Mouse (Mus musculus) brain, embryonic 14.5 days (tissue): ENCODE data around the gene Teddm2.

Source experiments
- CTCF ChIP-seq: fragments of 200-500 bp; IDR thresholded peaks from 2 replicates; pipeline ENCODE4 v1.5.1; 2012; ENCODE audit warnings: inconsistent platforms, mild to moderate bottlenecking, moderate library complexity, borderline replicate concordance; ENCODE audit not compliant: insufficient read depth, insufficient read length; ENCODE audit errors: extremely low read depth
- POLR2A ChIP-seq: fragments of 200-500 bp; IDR thresholded peaks from 2 replicates; pipeline ENCODE4 v1.6.1; 2012; ENCODE audit warnings: mild to moderate bottlenecking, inconsistent platforms, borderline replicate concordance; ENCODE audit not compliant: poor library complexity, insufficient read depth, insufficient read length, severe bottlenecking; ENCODE audit errors: extremely low read depth

DNA sequence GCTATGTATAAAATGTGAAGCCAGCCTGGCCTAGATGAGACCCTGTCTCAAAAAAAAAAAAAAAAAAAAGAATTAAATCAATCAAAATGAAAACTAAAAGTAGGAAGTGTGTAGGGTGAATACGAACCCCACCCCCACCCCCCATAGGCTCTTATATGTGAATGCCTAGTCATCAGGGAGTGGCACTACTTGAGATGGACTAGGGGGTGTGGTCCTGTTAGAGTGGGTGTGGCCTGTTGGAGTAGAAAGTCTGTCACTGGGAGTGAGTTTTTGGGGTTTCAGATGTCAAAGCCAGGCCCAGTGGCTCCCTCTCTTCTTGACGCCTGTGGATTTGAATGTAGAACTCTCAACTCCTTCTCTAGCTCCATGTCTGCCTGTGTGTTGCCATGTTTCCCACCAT, 37.0 kb upstream of the Teddm2 start:
- TF ChIP-seq CTCF (no peak), POLR2A (no peak)
